Mouse (Mus musculus): ENCODE data around the gene Ank2. TPM values are rescaled to one million over a fixed set of nuclear protein-coding genes. Genes with fewer than 3 reads are reported as not detected.
"Not testable (repeated sequence)": the region's sequence is repeated elsewhere in the genome, so short reads cannot be mapped to it uniquely, and the experiment has no call there.

Gene Ank2
- total RNA-seq, 2 experiments from 2014 or later: 313 to 315 TPM

GRCm38 (mm10) chr3:127492663-127493062 is 6.5 kb downstream of the Ank2 start:
- no peak for DNase-seq
- intact Hi-C loops (cut with DNase I): no loop called here

- no peak for DNase-seq
- intact Hi-C loops (cut with DNase I): no loop called here
Observed at GRCm38 (mm10) chr3:127487302-127487701, 11.8 kb downstream of the Ank2 start.

GRCm38 (mm10) chr3:127485174-127485573 is 14.0 kb downstream of the Ank2 start:
- DNase-seq: no peak
- intact Hi-C loops (cut with DNase I): no loop called here

- intact Hi-C loops (cut with DNase I): no loop called here
- DNase-seq: no peak
Observed at GRCm38 (mm10) chr3:127481658-127482057, 17.5 kb downstream of the Ank2 start.

GRCm38 (mm10) chr3:127480369-127480768 is 18.8 kb downstream of the Ank2 start:
- DNase-seq; intact Hi-C loops (cut with DNase I): not testable (repeated sequence)

- intact Hi-C loops (cut with DNase I): no loop called here
- no peak for DNase-seq
Observed at GRCm38 (mm10) chr3:127474115-127474514, 25.0 kb downstream of the Ank2 start.

- DNase-seq: no peak
- intact Hi-C loops (cut with DNase I): no loop called here
Observed at GRCm38 (mm10) chr3:127469164-127469752, 29.9 kb downstream of the Ank2 start.

- DNase-seq: no peak
- intact Hi-C loops (cut with DNase I): no loop called here
Observed at GRCm38 (mm10) chr3:127468569-127468968, 30.6 kb downstream of the Ank2 start.

- no peak for DNase-seq
- intact Hi-C loops (cut with DNase I): no loop called here
Observed at GRCm38 (mm10) chr3:127463816-127464480, 35.2 kb downstream of the Ank2 start.

- intact Hi-C loops (cut with DNase I): no loop called here
Observed at GRCm38 (mm10) chr3:127463165-127463564, 36.0 kb downstream of the Ank2 start.

GRCm38 (mm10) chr3:127462413-127462812 is 36.7 kb downstream of the Ank2 start:
- no peak for DNase-seq
- intact Hi-C loops (cut with DNase I): no loop called here

More at GRCm38 (mm10) chr3:127463165-127463564, 36.0 kb downstream of the Ank2 start:
- DNase-seq: no peak

GRCm38 (mm10) chr3:127460891-127461437 is 38.2 kb downstream of the Ank2 start:
- no peak for DNase-seq

GRCm38 (mm10) chr3:127459858-127460257 is 39.3 kb downstream of the Ank2 start:
- intact Hi-C loops (cut with DNase I): loop anchor here (5.0 to 10.0 kb wide), 2 partner anchors 37 to 275 kb away; partner anchors contain the start of gene Ank2

More at GRCm38 (mm10) chr3:127460891-127461437, 38.2 kb downstream of the Ank2 start:
- intact Hi-C loops (cut with DNase I): no loop called here

GRCm38 (mm10) chr3:127458925-127459324 is 40.2 kb downstream of the Ank2 start:
- intact Hi-C loops (cut with DNase I): loop anchor here (5.0 to 10.0 kb wide), 2 partner anchors 38 to 274 kb away; partner anchors contain the start of gene Ank2
- DNase-seq: no peak

More at GRCm38 (mm10) chr3:127459858-127460257, 39.3 kb downstream of the Ank2 start:
- no peak for DNase-seq

- intact Hi-C loops (cut with DNase I): loop anchor here (5.0 to 10.0 kb wide), 2 partner anchors 39 to 274 kb away; partner anchors contain the start of gene Ank2
- DNase-seq: no peak
Observed at GRCm38 (mm10) chr3:127458420-127458798, 40.7 kb downstream of the Ank2 start.

GRCm38 (mm10) chr3:127457761-127458419 is 41.3 kb downstream of the Ank2 start:
- no peak for DNase-seq
- intact Hi-C loops (cut with DNase I): loop anchor here (5.0 to 10.0 kb wide), 2 partner anchors 39 to 273 kb away; partner anchors contain the start of gene Ank2

- DNase-seq: no peak
- intact Hi-C loops (cut with DNase I): loop anchor here (2.0 to 10.0 kb wide), 2 partner anchors 95 to 269 kb away; no protein-coding TSS in a partner anchor
Observed at GRCm38 (mm10) chr3:127453738-127454137, 45.4 kb downstream of the Ank2 start.

GRCm38 (mm10) chr3:127453254-127453653 is 45.9 kb downstream of the Ank2 start:
- intact Hi-C loops (cut with DNase I): loop anchor here (2.0 to 10.0 kb wide), 2 partner anchors 96 to 268 kb away; no protein-coding TSS in a partner anchor
- no peak for DNase-seq

GRCm38 (mm10) chr3:127452233-127452632 is 46.9 kb downstream of the Ank2 start:
- no peak for DNase-seq
- intact Hi-C loops (cut with DNase I): loop anchor here (2.0 to 10.0 kb wide), 2 partner anchors 97 to 267 kb away; no protein-coding TSS in a partner anchor

- intact Hi-C loops (cut with DNase I): loop anchor here (2.0 to 10.0 kb wide), 2 partner anchors 97 to 267 kb away; no protein-coding TSS in a partner anchor
- DNase-seq: no peak
Observed at GRCm38 (mm10) chr3:127451741-127452140, 47.4 kb downstream of the Ank2 start.

Measured in heart, postnatal 14 days (tissue).